Mouse (Mus musculus): ENCODE data around the gene Shc4.

DNA sequence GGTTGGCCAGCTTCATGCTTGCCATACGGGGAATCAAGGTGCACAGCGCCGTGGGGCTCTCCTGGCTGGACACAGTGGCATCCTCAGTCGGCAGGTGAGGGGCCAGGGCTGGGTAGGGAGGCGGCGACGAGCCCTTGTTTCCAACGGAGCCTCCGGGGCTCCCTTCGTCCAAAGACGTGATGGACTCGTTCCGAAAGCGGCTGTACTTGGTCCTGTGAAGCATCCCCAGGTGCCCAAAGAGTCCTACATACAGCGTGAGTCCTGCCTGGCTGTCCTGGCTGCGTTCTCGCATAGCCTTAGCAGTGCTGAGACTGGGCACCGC is 901 bp downstream of the Shc4 start:
- TF ChIP-seq TCF12 (IDR thresholded peaks at IDR 0.05; ENCODE audit: insufficient read depth, poor library complexity, severe bottlenecking) (no peak), USF1 (IDR thresholded peaks at IDR 0.05; ENCODE audit: low read depth) (no peak), POLR2A (IDR thresholded peaks at IDR 0.05; ENCODE audit: insufficient read length, low read depth) (no peak), MYOG (IDR thresholded peaks at IDR 0.05; ENCODE audit: control insufficient read depth in 1 of 3, insufficient read depth in 1 of 3, insufficient read length in 2 of 3, low read depth in 2 of 3) (no peak), CEBPB (IDR thresholded peaks at IDR 0.05; ENCODE audit: insufficient read depth, poor library complexity, severe bottlenecking) (no peak), MYOD1 (IDR thresholded peaks at IDR 0.05; ENCODE audit: control insufficient read depth in 1 of 3, insufficient read length in 2 of 3, low read depth in 2 of 3) (no peak), POLR2AphosphoS2 (IDR thresholded peaks at IDR 0.05; ENCODE audit: insufficient read length, low read depth) (no peak), E2F4 (IDR thresholded peaks at IDR 0.05; ENCODE audit: insufficient read depth) (no peak)

Measured in myocyte (in vitro differentiated cells).